Mouse (Mus musculus): Measurements from ENCODE around the gene Susd1.

- TF ChIP-seq CTCF (IDR thresholded peaks at IDR 0.05): no peak
- TF ChIP-seq POLR2A (IDR thresholded peaks at IDR 0.05; ENCODE audit: insufficient read depth, low read depth, low read length): no peak
- no peak for TF ChIP-seq EP300 (IDR thresholded peaks at IDR 0.05; ENCODE audit: insufficient read depth, low read depth, low read length)
These were observed 7.1 kb upstream of the Susd1 start for GRCm38 (mm10) chr4:59445516-59445915.
